Mouse (Mus musculus) left cerebral cortex, adult 8-10 months (tissue): ENCODE measurements around the gene Mgll. TPM values are rescaled to one million over a fixed set of nuclear protein-coding genes. Genes with fewer than 3 reads are reported as not detected.

Experiments
- DNase-seq, 2 experiments: peaks; one replicate each; pipeline ENCODE4 v3.0.0; 2022; ENCODE audit warnings: low spot score in 2 of 2
- total RNA-seq, 4 experiments: library from RNA; stranded (reverse); gene quantifications; 2 replicates each; pipeline ENCODE4 v1.2.4; 2022

Mgll gene
- total RNA-seq, 4 experiments from 2014 or later, result 167 to 184 (median 176) TPM

GRCm38 (mm10) chr6:88794561-88794971 lies 70.4 kb downstream of the Mgll start:
- DNase-seq, result no peak

DNA sequence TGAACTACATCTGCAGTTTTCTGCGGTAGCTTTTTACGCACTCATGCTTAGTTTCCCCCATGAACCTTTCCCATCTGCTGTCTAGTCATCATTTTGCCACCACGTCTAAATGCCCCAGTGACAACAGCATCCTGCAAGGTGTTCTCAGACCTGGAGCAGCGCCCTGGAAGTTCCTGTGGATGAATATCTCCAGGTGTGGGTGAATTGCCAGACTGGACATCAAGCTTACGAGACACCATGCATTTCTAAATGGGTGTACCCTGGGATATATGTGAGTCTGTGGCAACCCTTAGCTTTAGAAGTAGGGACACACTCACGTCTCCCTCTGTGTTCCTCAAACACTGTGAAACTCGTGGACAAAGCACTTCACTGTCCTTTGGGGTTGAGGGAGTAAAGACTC lies 76.0 kb downstream of the Mgll start:
- DNase-seq, result no peak

DNA sequence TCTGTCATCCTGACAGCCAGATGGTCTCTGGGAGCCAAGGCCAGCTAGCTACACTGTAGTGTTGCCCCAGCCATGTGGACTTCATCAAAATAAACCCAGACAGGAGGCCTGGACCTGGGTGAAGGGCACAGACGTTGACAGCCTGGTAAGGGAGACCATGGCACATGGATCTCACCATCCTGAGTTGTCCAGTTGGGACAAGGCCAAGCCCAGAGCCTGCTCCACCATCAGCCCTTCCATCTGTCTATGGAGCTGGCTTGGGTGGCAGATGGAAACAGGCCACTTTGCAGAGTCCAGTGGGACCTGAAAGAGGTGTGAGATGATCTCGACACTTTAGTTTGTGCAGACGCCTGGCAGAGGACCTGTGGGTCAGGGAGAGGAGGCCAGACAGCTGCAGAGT lies 76.5 kb downstream of the Mgll start:
- DNase-seq, result no peak

GRCm38 (mm10) chr6:88803051-88803450 lies 78.8 kb downstream of the Mgll start:
- DNase-seq, result no peak

DNA sequence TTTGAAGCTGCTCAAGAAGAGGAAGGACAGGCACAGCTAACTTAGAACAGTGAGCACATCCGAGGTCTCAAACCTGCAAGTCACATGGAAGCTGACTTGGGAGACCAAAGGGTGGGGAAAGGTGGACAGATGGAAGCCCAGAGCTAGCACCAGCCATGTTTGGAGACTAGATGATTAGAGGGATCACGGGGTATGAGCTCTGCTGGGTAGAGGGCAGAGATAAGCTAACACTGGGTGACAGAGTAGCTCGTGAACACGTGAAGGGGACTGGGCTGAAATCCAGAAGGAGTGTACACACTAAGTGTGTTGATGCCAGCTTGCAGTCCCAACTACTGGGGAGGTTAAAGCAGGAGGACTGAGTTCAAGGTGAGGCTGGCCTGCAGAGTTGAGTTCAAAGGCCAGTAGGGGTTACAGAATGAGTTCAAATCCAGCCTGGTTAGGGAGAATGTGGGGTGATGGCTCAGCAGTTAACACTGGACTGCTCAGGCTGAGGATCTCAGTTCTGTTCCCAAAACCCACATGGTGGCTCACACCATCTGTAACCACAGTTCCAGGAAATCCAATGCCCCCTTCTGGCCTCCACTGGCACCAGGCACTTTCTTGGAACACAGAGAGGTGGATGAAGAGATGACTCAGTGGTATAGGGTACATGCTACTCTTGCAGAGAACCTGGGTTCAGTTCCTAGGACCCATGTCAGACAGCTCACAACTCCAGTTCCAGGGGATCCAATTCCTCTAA lies 79.9 kb downstream of the Mgll start:
- no peak for DNase-seq

GRCm38 (mm10) chr6:88804966-88805577 lies 80.9 kb downstream of the Mgll start:
- no peak for DNase-seq

DNA sequence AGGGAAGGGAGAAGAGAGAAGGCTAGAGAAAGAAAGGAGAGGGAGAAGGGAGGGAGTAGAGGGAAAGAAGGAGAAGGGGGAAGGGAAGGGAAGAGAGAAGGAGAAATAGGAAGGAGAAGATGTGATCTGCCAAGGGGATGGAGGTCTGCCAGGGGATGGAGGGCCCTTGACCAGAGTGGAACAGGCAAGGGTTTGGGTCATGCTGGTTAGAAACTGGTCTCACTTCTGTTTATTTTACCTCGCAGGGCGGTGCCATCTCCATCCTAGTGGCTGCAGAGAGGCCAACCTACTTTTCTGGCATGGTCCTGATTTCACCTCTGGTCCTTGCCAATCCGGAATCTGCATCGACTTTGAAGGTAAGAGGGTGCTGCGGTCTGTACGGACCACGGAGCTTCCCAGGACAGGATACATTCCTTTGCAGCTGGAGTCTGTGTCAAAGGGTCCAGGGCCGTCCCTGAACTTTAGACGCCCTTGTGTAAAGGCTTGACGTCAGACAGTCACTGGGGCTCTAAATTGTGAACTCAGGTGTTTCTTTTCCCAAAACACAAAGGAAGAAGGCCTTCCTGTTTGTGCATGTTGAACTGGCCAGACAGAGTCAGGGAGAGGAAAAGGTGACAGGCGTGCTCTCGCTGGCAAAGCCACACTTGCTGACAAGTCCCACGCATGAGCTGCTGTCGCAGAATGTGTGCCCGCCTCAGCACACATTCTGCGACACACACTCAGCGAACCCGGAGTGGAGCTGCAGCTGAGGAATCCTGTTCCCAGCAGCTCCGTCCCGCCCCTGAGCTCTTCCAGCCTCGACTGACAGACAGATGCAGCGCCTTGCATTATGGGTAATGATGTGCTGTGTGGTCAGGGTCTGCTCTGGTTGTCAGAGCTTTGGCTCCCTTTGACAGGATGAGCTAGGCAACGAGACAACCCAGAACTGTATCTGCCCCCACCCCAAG lies 85.2 kb downstream of the Mgll start:
- DNase-seq, result no peak

DNA sequence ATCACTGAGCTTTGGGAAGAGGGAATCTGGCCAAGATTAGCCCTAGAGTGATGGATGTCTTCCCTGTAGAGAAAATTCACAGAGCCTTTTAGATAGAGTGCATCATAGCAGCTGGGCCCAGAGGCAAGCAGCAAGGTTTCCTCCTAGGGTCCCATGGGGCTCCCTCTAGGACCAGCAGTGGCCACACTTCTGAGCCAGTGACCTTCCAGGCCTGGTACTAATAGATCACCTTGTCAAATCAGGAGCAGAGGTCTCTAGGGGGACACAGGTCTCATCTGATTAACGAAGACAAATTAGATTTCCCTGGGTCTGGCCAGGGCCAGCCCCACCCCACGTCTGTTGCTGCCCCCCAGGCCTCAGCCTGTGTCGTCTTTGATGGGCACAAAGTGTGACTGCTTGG lies 86.1 kb downstream of the Mgll start:
- DNase-seq, result no peak

- no peak for DNase-seq
These were observed 87.2 kb downstream of the Mgll start for GRCm38 (mm10) chr6:88811396-88811795.

- DNase-seq, result no peak
These were observed 87.7 kb downstream of the Mgll start for GRCm38 (mm10) chr6:88811880-88812400.

DNA sequence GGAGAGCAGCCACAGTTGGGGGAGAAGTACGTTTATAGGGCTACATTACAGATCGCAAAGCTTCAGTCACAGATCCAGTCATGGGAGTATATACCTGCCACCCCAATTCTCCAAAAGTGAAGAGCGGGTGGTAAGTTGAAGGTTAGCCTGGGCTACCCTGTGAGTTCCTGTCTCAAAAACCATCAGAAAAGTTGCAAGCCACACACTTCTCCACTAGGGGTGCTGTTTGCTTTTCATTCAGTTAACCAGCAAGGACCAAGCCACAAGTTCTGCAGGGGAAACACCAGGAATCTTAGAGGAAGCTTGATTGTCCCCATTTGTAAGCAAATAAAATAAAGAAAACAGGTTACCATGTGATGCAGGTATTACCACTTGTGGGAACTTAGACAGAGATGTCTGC lies 88.7 kb downstream of the Mgll start:
- no peak for DNase-seq

- DNase-seq, result no peak
These were observed 89.6 kb downstream of the Mgll start for GRCm38 (mm10) chr6:88813832-88814231.

GRCm38 (mm10) chr6:88815036-88815435 lies 90.8 kb downstream of the Mgll start:
- DNase-seq, result no peak

- no peak for DNase-seq
These were observed 91.3 kb downstream of the Mgll start for GRCm38 (mm10) chr6:88815489-88815888.

- DNase-seq, result no peak
These were observed 92.7 kb downstream of the Mgll start for GRCm38 (mm10) chr6:88816913-88817312.

DNA sequence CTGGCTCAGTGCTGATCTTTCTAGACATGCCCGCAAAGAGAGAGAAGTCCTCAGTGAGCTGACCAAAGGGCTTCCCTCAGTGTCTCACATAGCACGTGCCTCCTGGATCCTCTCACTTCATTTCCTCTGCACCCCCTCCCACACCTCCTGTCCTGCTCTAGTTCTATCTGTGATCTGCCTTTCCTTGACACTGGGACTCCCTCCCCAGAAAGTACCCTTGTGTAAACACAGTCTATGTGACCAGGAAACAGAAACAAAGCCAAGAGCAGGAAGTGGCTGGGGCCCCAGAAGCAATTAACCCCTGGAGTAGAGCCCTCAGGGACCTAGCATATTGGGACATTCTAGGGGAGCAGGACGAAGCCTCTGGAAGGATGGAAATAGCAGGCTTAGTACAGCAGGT lies 96.6 kb downstream of the Mgll start:
- DNase-seq, result no peak

- DNase-seq, result no peak
These were observed 97.1 kb downstream of the Mgll start for GRCm38 (mm10) chr6:88821294-88821693.

GRCm38 (mm10) chr6:88821901-88822300 lies 97.7 kb downstream of the Mgll start:
- no peak for DNase-seq

GRCm38 (mm10) chr6:88824183-88824582 lies 100.0 kb downstream of the Mgll start:
- no peak for DNase-seq

- DNase-seq, result no peak
These were observed 101.9 kb downstream of the Mgll start for GRCm38 (mm10) chr6:88826088-88826487.

GRCm38 (mm10) chr6:88826545-88826944 lies 102.3 kb downstream of the Mgll start:
- peak in 1 of 2 experiments; percentile 71 for DNase-seq

DNA sequence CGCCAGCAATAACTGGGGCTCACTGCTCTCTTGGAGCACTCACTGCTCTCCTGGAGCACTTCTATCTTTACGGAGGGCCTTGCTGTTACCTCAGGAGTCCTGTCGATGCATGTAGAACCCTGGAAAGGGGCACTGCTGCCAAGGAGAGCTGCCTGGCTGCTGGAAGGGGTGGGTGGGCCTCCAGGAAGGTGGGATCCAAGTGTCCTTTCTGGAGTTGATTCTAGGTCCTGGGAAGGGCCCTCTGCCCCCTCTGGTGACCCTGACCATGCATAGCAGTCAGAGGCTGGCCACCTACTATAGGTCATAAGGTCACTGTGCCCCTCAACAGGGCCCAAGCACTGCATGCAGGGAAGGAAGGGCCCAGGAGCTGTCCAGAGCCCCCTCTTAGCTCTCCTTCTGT lies 102.8 kb downstream of the Mgll start:
- no peak for DNase-seq
